Mouse (Mus musculus) forebrain, embryonic 11.5 days (tissue): ENCODE measurements around the gene Tsc22d1. TPM values are rescaled to one million over a fixed set of nuclear protein-coding genes. Genes with fewer than 3 reads are reported as not detected.

Source experiments
- ATAC-seq: fragments of 200-750 bp; cut with Nextera tagmentation; replicated peaks from 2 replicates; pipeline ENCODE4 v1.8.0; 2017; ENCODE audit warnings: moderate TSS enrichment; ENCODE audit not compliant: low FRiP score
- DNase-seq: peaks from one replicate; pipeline ENCODE4 v3.0.0-alpha.2; 2017; ENCODE audit warnings: low spot score
- H3K27ac ChIP-seq: fragments of 300-500 bp; sonication (generic); 2 replicates; pipeline ENCODE4 v1.5.1; 2014; ENCODE audit warnings: low read depth, low read length
- H3K27me3 ChIP-seq: fragments of 300-500 bp; sonication (generic); 2 replicates; pipeline ENCODE4 v1.6.1; 2014; ENCODE audit warnings: mild to moderate bottlenecking, low read length, mixed read lengths; ENCODE audit not compliant: control insufficient read depth, insufficient read depth
- H3K36me3 ChIP-seq: fragments of 300-500 bp; sonication (generic); 2 replicates; pipeline ENCODE4 v1.6.1; 2014; ENCODE audit warnings: mild to moderate bottlenecking, low read length, moderate library complexity, mixed read lengths; ENCODE audit not compliant: control insufficient read depth, insufficient read depth
- H3K4me1 ChIP-seq: fragments of 300-500 bp; sonication (generic); replicated peaks from 2 replicates; pipeline ENCODE4 v1.6.1; 2014; ENCODE audit warnings: low read length, mixed read lengths; ENCODE audit not compliant: control insufficient read depth, insufficient read depth
- H3K4me2 ChIP-seq: fragments of 300-500 bp; sonication (generic); 2 replicates; pipeline ENCODE4 v1.6.1; 2014; ENCODE audit warnings: low read depth, mild to moderate bottlenecking, low read length, moderate library complexity, mixed read lengths; ENCODE audit not compliant: severe bottlenecking
- H3K4me3 ChIP-seq: fragments of 300-500 bp; sonication (generic); 2 replicates; pipeline ENCODE4 v1.5.1; 2014; ENCODE audit warnings: low read depth, low read length
- H3K9ac ChIP-seq: fragments of 300-500 bp; sonication (generic); 2 replicates; pipeline ENCODE4 v1.6.1; 2014; ENCODE audit warnings: low read length
- H3K9me3 ChIP-seq: fragments of 300-500 bp; sonication (generic); 2 replicates; pipeline ENCODE4 v1.6.1; 2016; ENCODE audit warnings: low read length, mixed read lengths; ENCODE audit not compliant: control insufficient read depth
- whole genome bisulfite sequencing: fragments of 180-500 bp; shearing (Covaris S2); extraction: QIAGEN DNeasy Blood & Tissue Kit; methylation state at CpG from one replicate; pipeline ENCODE4 v1.1.7; 2014; 5-methylcytosine and 5-hydroxymethylcytosine counted together
- polyA plus RNA-seq: library from polyadenylated mRNA; unstranded; fragments of >200 nt; fragmentation: Nextera tagmentation; extraction: Ambion mirVana; gene quantifications from 2 replicates; pipeline ENCODE4 v1.2.1, GENCODE M21; 2014

Gene Tsc22d1
- polyA plus RNA-seq, 1 experiment from 2014 or later, result 484 TPM

DNA sequence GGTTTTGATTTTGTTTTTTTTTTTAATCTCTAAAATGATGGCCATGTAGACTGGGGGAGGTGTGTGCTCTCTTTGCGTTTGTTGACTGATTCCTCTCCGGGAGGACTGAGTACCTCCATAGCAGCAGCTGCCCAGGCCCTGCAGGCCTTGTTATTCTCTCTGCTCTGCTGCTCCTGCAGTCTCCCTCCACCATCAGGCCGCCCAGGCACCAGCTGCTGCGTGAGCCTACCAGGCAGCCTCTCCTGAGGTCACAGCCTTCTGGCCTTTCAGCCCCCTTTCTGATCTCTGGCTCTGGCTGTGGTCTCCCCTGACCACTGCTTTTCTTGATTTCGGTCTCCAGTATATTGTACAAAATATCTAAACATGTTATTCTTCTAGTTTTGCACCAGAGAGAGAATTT lies 85.3 kb downstream of the Tsc22d1 start:
- peaks cover 3% of the 10 kb centered on the region for H3K4me1 ChIP-seq
- no peak overlapping the region for H3K27ac ChIP-seq
- H3K9ac ChIP-seq, result no peak overlapping the region
- ATAC-seq (no peak), DNase-seq (no peak)
- no peaks in the 10 kb centered on the region for H3K27me3 ChIP-seq
- H3K4me3 ChIP-seq, result no peak overlapping the region
- no peaks in the 10 kb centered on the region for H3K36me3 ChIP-seq
- no peak overlapping the region for H3K4me2 ChIP-seq
- H3K9me3 ChIP-seq, result no peaks in the 10 kb centered on the region
- WGBS, result 45% methylated on average over 5 of the region's 5 CpGs

DNA sequence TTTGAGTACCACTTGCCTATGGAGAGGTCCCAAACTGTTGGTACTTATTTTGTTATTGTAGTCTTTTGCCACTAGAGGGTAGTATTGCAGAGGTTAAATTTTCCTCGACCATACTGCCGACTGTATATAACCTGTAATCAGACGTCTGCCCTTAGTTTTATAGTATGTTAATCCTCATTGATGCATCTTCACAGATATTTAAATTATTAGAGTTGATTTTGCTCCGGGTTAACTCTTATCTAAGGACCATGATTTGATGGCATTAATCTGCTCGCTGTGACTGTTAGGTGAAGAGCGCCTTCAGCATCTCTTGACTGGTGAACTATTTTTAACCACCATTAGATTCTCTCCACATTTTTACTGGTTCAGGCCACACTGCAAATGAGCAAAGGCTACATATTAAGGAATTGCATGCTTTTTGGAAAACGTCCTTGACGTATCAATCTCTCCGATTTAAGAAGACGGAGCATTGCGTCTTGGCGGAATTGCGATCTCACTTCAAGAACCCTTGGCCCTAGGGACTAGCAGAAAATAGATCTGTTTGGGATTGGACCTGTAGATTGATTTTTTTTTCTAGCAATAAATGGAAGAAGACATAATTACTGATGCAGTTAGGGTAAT lies 88.6 kb downstream of the Tsc22d1 start:
- peaks cover 3% of the 10 kb centered on the region for H3K4me1 ChIP-seq
- H3K9me3 ChIP-seq, result no peaks in the 10 kb centered on the region
- ATAC-seq, result no peak
- H3K4me2 ChIP-seq, result peak overlapping the region; percentile 78
- 6% methylated on average over 13 of the region's 13 CpGs for WGBS
- H3K9ac ChIP-seq, result peak overlapping the region; percentile 99; the same call in 1 of the 2 replicates
- H3K27me3 ChIP-seq, result no peaks in the 10 kb centered on the region
- H3K27ac ChIP-seq, result peak overlapping the region; percentile 100; the same call in 1 of the 2 replicates
- peaks cover 6% of the 10 kb centered on the region; the same call in 1 of the 2 replicates for H3K36me3 ChIP-seq
- peak overlapping the region; percentile 73 for H3K4me3 ChIP-seq
- no peak for DNase-seq

DNA sequence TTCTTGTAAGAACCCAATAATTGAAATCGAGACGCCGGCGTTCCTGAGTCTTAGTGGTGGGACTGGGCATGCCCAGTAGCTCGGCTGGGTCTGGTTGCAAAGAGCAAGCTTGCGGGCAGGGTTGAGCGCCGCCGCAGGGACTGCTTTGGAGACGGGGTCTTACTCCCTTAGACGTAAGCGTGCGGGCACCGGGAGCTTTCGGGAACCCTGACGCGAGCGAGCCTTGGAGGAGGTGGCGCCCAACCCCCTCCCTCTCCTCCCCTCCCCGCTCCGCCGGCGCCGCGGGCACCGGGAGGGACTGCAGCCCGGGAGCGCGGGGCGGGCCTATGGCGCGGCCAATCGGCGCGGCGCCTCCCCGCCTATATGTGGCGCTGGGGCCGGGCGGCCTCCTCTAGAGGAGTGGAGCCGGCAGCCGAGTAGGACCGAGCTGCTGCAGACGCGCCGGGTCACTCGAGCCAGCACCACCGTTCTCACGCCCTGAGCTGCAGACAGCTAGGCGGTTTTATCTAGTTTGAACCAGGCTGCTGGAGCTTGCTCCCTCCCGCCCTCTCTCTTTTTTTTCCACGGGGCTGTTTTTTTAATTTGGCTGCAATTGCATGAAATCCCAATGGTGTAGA lies 89.5 kb downstream of the Tsc22d1 start:
- Histone ChIP-seq H3K36me3 (peaks cover 6% of the 10 kb centered on the region; the same call in 1 of the 2 replicates), H3K27me3 (no peaks in the 10 kb centered on the region)
- peak; percentile 92 for ATAC-seq

DNA sequence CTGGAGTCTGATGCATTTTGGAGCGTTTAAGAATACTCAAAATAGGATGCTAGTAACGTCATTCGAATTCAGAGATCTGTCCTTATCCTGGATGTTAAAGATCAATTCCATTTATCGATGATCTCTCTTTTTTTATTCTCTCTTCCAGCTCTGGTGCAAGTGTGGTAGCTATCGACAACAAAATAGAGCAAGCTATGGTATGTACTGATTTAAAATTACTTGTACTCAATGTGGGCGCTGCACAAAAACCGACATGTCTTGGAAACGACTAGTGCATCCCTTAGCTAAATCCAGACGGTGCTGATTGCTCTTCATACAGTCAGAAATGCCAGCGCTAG lies 90.3 kb downstream of the Tsc22d1 start:
- Histone ChIP-seq H3K36me3 (peaks cover 6% of the 10 kb centered on the region; the same call in 1 of the 2 replicates), H3K4me2 (peak overlapping the region; percentile 78), H3K27ac (peak overlapping the region; percentile 100), H3K9me3 (no peaks in the 10 kb centered on the region), H3K9ac (peak overlapping the region; percentile 99), H3K27me3 (no peaks in the 10 kb centered on the region), H3K4me3 (peak overlapping the region; percentile 73), H3K4me1 (peaks cover 3% of the 10 kb centered on the region)
- DNase-seq, result no peak
- ATAC-seq, result no peak
- under 1% methylated on average over 10 of the region's 10 CpGs for WGBS

More for the DNA sequence above, 89.5 kb downstream of the Tsc22d1 start:
- Histone ChIP-seq H3K4me3 (peak overlapping the region; percentile 73), H3K27ac (peak overlapping the region; percentile 100), H3K4me1 (peaks cover 3% of the 10 kb centered on the region), H3K9ac (peak overlapping the region; percentile 99), H3K4me2 (peak overlapping the region; percentile 78), H3K9me3 (no peaks in the 10 kb centered on the region)
- WGBS, result under 1% methylated on average over 46 of the region's 52 CpGs
- DNase-seq, result peak; percentile 97

DNA sequence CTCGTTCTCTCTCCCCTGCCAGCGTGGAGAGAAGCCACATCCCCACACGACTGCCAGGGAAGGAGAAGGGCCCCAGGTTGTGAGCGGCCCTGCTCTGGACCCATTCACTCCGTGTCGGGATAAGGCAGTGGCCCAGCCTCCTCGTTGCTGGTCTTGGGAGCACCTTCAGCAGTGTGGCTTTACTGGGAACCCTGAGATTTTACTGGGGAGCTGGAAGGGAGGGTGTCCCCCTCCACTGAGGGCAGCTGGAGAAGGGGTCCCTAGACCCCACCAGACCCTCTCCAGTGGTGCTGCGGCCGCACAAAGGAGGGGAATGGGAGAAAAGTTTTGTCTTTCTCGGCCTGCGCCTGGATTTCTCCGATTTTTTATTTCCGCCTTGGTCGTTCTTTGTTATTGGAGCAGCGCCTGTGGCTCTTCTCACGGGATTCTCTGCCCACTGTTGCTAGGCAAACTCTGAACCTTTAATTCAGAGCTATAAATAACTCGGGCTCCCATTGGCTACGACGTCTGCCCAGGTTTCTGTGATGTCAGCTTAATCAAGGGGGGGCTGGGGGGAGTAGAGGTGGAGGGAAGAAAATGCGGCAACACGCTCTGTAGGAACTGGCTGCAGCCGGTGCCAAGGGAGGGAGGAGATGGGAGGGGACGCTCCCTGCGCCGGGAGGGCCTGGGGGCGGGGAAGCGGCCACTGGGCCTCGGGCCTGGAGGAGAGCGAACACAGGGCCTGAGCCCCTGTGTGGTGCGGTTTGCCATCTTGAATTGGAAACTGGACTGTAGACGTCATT lies 90.9 kb downstream of the Tsc22d1 start:
- Histone ChIP-seq H3K27me3 (no peaks in the 10 kb centered on the region), H3K27ac (peak overlapping the region; percentile 100), H3K4me2 (peak overlapping the region; percentile 78), H3K4me3 (peak overlapping the region; percentile 73), H3K36me3 (peaks cover 6% of the 10 kb centered on the region; the same call in 1 of the 2 replicates), H3K4me1 (peaks cover 3% of the 10 kb centered on the region), H3K9ac (peak overlapping the region; percentile 99), H3K9me3 (no peaks in the 10 kb centered on the region)
- peak; percentile 88 for ATAC-seq
- DNase-seq, result peak; percentile 96
- WGBS, result under 1% methylated on average over 31 of the region's 31 CpGs

DNA sequence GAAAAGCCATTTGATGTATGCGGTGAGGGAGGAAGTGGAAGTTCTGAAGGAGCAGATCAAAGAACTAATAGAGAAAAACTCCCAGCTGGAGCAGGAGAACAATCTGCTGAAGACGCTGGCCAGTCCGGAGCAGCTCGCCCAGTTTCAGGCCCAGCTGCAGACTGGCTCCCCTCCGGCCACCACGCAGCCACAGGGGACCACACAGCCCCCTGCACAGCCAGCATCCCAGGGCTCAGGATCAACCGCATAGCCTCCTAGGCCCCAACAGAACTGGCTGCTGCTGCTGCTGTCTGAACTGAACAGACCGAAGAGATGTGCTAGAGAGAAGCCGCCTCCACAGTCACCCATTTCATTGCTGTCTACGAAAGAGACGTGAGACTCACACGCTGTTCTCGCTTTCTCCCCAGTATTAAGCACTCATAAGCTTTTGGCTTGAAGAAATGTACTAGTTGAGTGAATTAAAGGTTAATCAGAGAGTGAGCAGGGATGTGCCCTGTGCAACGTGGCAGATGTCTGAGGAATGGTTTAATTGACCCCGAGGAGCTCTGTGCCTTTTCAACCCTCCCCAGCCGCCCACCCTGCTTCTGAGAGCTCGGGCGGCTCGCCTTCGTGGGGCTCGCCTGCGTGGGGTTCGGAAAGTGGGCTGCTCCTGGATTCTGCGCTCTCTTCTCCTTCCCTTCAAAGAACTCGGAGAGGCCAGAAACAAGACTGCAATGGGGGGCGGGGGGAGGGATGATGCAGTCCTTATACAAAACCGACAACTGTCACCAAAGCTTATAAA lies 91.9 kb downstream of the Tsc22d1 start:
- peaks cover 3% of the 10 kb centered on the region for H3K4me1 ChIP-seq
- H3K9ac ChIP-seq, result peak overlapping the region; percentile 99
- H3K9me3 ChIP-seq, result no peaks in the 10 kb centered on the region
- no peaks in the 10 kb centered on the region for H3K27me3 ChIP-seq
- ATAC-seq (no peak), DNase-seq (peak; percentile 70)
- H3K36me3 ChIP-seq, result peaks cover 6% of the 10 kb centered on the region; the same call in 1 of the 2 replicates
- H3K4me2 ChIP-seq, result peak overlapping the region; percentile 78
- WGBS, result 55% methylated on average over 27 of the region's 27 CpGs
- H3K27ac ChIP-seq, result peak overlapping the region; percentile 74
- peak overlapping the region; percentile 73 for H3K4me3 ChIP-seq

DNA sequence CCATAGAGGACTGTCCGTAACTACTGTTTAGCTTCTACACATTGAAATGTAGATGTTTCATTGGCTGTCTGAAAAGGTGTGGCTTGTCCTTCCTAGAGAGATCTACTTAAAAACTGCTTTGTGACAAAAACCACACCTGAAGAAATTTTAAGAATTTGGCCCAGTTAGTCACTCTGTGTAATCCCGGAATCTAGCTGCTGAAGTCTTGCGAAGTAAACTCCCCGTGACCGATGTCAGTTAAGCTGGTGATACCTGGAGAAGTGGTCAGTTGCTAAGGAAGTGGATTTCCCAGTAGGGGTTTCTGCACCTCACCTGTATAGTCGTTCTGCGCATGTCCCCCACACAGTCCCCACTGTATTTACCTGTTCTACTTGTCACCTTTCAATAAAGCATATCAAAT lies 92.6 kb downstream of the Tsc22d1 start:
- peak overlapping the region; percentile 78; the same call in 1 of the 2 replicates for H3K4me2 ChIP-seq
- 93% methylated on average over 7 of the region's 7 CpGs for WGBS
- H3K4me3 ChIP-seq, result no peak overlapping the region
- H3K27me3 ChIP-seq, result no peaks in the 10 kb centered on the region
- ATAC-seq, result no peak
- DNase-seq, result no peak
- no peak overlapping the region for H3K27ac ChIP-seq
- H3K4me1 ChIP-seq, result peaks cover 3% of the 10 kb centered on the region
- H3K9me3 ChIP-seq, result no peaks in the 10 kb centered on the region
- H3K36me3 ChIP-seq, result peaks cover 6% of the 10 kb centered on the region; the same call in 1 of the 2 replicates
- no peak overlapping the region for H3K9ac ChIP-seq
